Mouse (Mus musculus): ENCODE results near the gene Syf2. TPM values are rescaled to one million over a fixed set of nuclear protein-coding genes. Genes with fewer than 3 reads are reported as not detected.

Syf2 gene
- total and polyA plus RNA-seq, 3 experiments = 94.6 to 165 (median 103) TPM

- Histone ChIP-seq H3K9ac (ENCODE audit: control insufficient read depth, low read depth, low read length, poor library complexity, severe bottlenecking) (no peak overlapping the region), H3K27me3 (ENCODE audit: control insufficient read depth in 1 of 2, insufficient read depth in 2 of 2, low read length in 2 of 2) (no peaks in the 10 kb centered on the region), H3K4me3 (ENCODE audit: control insufficient read depth in 1 of 2, insufficient read depth in 1 of 2, low read depth in 2 of 2, low read length in 2 of 2) (no peak overlapping the region), H3K27ac (ENCODE audit: control insufficient read depth, low read depth, low read length) (no peak overlapping the region), H3K9me3 (replicated peaks; ENCODE audit: insufficient read depth, low read length) (no peaks in the 10 kb centered on the region), H3K4me1 (ENCODE audit: control insufficient read depth in 1 of 2, insufficient read depth in 2 of 2, low read length in 2 of 2) (no peaks in the 10 kb centered on the region), H3K79me2 (ENCODE audit: control insufficient read depth, insufficient read depth, low read length, poor library complexity) (no peaks in the 10 kb centered on the region), H3K36me3 (ENCODE audit: control insufficient read depth in 1 of 2, insufficient read depth in 2 of 2, low read length in 2 of 2) (no peaks in the 10 kb centered on the region)
- no peak for TF ChIP-seq NRF1 (IDR thresholded peaks at IDR 0.05; ENCODE audit: insufficient read depth, low read depth, low read length, poor library complexity, severe bottlenecking)
- no peak for TF ChIP-seq MAZ (IDR thresholded peaks at IDR 0.05; ENCODE audit: low read depth, low read length)
- no peak for TF ChIP-seq UBTF (IDR thresholded peaks at IDR 0.05; ENCODE audit: borderline replicate concordance, insufficient read depth, low read depth, low read length)
- no peak for TF ChIP-seq MYC (IDR thresholded peaks at IDR 0.05; ENCODE audit: low read depth, low read length)
- TF ChIP-seq MYB (IDR thresholded peaks at IDR 0.05; ENCODE audit: low read depth, low read length) = no peak
- TF ChIP-seq TCF12 (IDR thresholded peaks at IDR 0.05; ENCODE audit: low read depth, low read length) = no peak
- no peak for TF ChIP-seq CHD2 (IDR thresholded peaks at IDR 0.05; ENCODE audit: low read length)
- no peak for DNase-seq (ENCODE audit: low read depth, low spot score)
Measured at GRCm38 (mm10) chr4:134884364-134884763, 46.3 kb upstream of the Syf2 start.

DNA sequence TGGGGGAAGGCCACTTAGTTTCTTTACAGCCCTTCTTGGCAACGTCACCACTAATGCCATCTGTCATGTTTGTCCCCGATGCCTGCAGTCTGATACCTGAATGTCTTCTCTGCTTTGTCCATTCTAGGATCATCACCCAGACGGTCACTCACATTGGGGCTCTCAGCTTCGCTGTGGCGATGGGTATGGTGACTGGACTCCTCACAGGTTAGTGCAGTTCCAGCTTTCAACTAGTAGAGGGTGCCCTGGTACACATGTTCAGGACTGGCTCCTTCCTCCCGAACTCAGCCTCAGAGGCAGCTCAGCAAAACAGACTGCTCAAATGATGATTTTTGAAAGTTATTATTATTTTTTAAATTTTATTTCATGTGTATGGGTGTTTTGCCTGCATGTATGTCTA lies 38.6 kb upstream of the Syf2 start:
- DNase-seq (ENCODE audit: low read depth, low spot score) = no peak
- no peaks in the 10 kb centered on the region for H3K79me2 ChIP-seq (ENCODE audit: control insufficient read depth, insufficient read depth, low read length, poor library complexity)
- H3K9ac ChIP-seq (ENCODE audit: control insufficient read depth, low read depth, low read length, poor library complexity, severe bottlenecking) = no peak overlapping the region
- no peak overlapping the region for H3K4me3 ChIP-seq (ENCODE audit: control insufficient read depth in 1 of 2, insufficient read depth in 1 of 2, low read depth in 2 of 2, low read length in 2 of 2)
- H3K4me1 ChIP-seq (ENCODE audit: control insufficient read depth in 1 of 2, insufficient read depth in 2 of 2, low read length in 2 of 2) = no peaks in the 10 kb centered on the region
- no peaks in the 10 kb centered on the region for H3K27me3 ChIP-seq (ENCODE audit: control insufficient read depth in 1 of 2, insufficient read depth in 2 of 2, low read length in 2 of 2)
- TF ChIP-seq CHD2 (IDR thresholded peaks at IDR 0.05; ENCODE audit: low read length) = no peak
- TF ChIP-seq KAT2A (conservative IDR thresholded peaks at IDR 0.05; ENCODE audit: low read depth, low read length) = no peak
- TF ChIP-seq ELF1 (IDR thresholded peaks at IDR 0.05; ENCODE audit: low read depth, low read length) = no peak
- TF ChIP-seq ZC3H11A (IDR thresholded peaks at IDR 0.05; ENCODE audit: low read depth, low read length) = no peak
- TF ChIP-seq ZNF384 (IDR thresholded peaks at IDR 0.05; ENCODE audit: low read depth, low read length) = no peak
- TF ChIP-seq MAZ (IDR thresholded peaks at IDR 0.05; ENCODE audit: low read depth, low read length) = no peak
- no peak for TF ChIP-seq EP300 (IDR thresholded peaks at IDR 0.05; ENCODE audit: low read depth in 1 of 2, low read length in 2 of 2)
- no peak for TF ChIP-seq E2F4 (IDR thresholded peaks at IDR 0.05; ENCODE audit: borderline replicate concordance, low read depth, low read length)
- no peak for TF ChIP-seq NELFE (IDR thresholded peaks at IDR 0.05; ENCODE audit: low read depth, low read length)
- no peak for TF ChIP-seq USF1 (IDR thresholded peaks at IDR 0.05; ENCODE audit: low read depth, low read length)
- no peak for TF ChIP-seq HCFC1 (IDR thresholded peaks at IDR 0.05; ENCODE audit: low read depth, low read length)
- no peak for TF ChIP-seq ZKSCAN1 (IDR thresholded peaks at IDR 0.05; ENCODE audit: low read depth, low read length)
- no peak for TF ChIP-seq RCOR1 (IDR thresholded peaks at IDR 0.05; ENCODE audit: low read depth, low read length)
- no peak for TF ChIP-seq TCF12 (IDR thresholded peaks at IDR 0.05; ENCODE audit: low read depth, low read length)
- no peak for TF ChIP-seq MYC (IDR thresholded peaks at IDR 0.05; ENCODE audit: low read depth, low read length)
- no peak for TF ChIP-seq SIN3A (IDR thresholded peaks at IDR 0.05; ENCODE audit: low read length)
- TF ChIP-seq SMC3 (IDR thresholded peaks at IDR 0.05; ENCODE audit: low read depth, low read length) = no peak
- no peak for TF ChIP-seq JUND (IDR thresholded peaks at IDR 0.05; ENCODE audit: low read depth, low read length)
- no peak overlapping the region for H3K27ac ChIP-seq (ENCODE audit: control insufficient read depth, low read depth, low read length)
- no peaks in the 10 kb centered on the region for H3K9me3 ChIP-seq (replicated peaks; ENCODE audit: insufficient read depth, low read length)
- peaks cover 0 to 5% of the 10 kb centered on the region in 2 experiments; a peak in 2 of 4 replicates for H3K36me3 ChIP-seq (ENCODE audit: control insufficient read depth in 1 of 2, insufficient read depth in 2 of 2, low read length in 2 of 2)

All from MEL (cell line).